Mouse (Mus musculus): ENCODE results near the gene Elob.

Elob gene

DNA sequence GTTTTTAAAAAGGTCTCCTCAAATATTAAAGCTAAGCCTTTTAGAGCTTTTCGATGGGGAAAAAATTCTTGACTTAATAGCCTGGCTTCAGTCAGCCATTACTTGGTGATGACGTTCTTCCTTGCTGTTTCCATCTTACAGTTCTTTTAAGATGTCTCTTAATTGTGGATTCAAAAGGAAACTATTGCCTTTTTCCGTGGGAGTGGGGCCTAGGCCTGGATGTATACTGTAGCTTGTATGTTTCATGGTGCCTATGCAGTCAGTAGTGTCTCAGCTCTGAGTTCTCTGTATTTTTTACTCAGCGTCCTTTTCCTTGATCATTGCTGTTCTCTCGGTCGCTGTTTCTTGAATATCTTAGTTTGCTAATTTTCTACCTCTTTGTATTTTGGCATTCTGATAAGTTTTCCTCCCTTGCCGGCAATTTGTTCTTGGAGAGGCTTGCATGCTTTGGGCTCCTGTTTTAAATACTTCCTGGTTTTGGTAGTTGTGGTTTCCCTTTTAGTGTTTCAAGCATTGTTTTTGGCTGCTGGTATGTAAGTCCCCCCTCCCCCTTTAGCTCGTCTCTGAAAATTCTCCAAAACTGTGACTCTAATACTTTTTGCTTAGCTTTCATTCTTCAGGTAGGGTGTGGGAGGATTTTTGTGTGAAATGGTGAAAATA, 24.4 kb downstream of the Elob start:
- POLR2A ChIA-PET = interaction anchor here in 3 of 4 experiments (0.7 to 11.7 kb wide), 26 partner anchors 8 to 226 kb away, joined by 3 to 622 read pairs (median 10); partner anchors contain the start of genes Elob (in 3 of the 3), Flywch2 (in 2 of the 3), Srrm2 (in 2 of the 3) and Flywch1 (in 1 of the 3)
- CTCF ChIA-PET = interaction anchor here in 1 of 4 experiments (0.7 to 1.5 kb wide), 2 partner anchors 25 to 30 kb away, joined by 3 to 4 read pairs; partner anchors contain the start of gene Elob

GRCm38 (mm10) chr17:23803366-23804041, 25.4 kb downstream of the Elob start:
- ChIA-PET POLR2A (interaction anchor here (0.6 to 11.7 kb wide), 87 partner anchors 7 to 937 kb away, joined by 3 to 622 read pairs (median 5); partner anchors contain the start of genes Elob (in 4 of the 4), Flywch1 (in 3 of the 4), Flywch2 (in 3 of the 4) and Prss32 (in 3 of the 4)), CTCF (interaction anchor here in 2 of 4 experiments (0.6 to 1.8 kb wide), 10 partner anchors 16 to 231 kb away, joined by 3 to 13 read pairs (median 4); partner anchors contain the start of genes Prss32 (in 2 of the 2), Prss41 (in 2 of the 2) and Elob (in 1 of the 2))

DNA sequence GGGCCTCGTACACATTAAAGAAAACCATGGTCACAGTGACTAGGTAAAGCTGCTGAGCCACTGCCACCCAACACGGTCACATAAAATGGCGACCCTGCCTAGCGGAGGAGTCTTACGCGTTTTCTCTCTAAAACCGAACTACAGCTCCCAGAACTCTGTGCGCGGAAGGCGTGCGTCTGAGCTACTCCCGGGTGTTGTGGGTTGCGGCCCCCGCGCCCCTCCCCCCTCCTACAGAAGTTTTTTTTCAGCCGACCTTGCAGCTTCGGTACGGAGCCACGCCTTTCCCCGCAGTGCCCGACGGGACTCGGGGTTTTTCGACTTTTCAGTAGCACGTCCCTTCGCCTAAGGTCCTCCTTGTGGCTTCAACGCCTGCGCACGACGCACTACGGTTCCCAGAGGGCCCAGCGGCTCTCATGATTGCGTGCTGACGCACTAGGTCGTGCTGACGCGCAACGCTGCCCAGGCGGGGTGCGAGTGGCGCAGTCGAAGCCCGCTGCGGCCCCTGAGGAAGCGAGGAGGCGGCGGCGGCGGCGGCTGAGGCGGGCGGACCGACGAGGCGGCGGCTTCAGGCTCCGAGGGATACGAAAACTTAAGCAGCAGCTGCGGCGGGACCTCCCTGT, 26.1 kb downstream of the Elob start:
- ChIA-PET POLR2A (interaction anchor here (0.6 to 11.7 kb wide), 104 partner anchors 8 to 1282 kb away, joined by 3 to 622 read pairs (median 4); partner anchors contain the start of genes Elob (in 4 of the 4), Flywch1 (in 3 of the 4), Flywch2 (in 3 of the 4) and Prss32 (in 3 of the 4)), CTCF (interaction anchor here in 2 of 4 experiments (0.6 to 1.8 kb wide), 10 partner anchors 15 to 244 kb away, joined by 3 to 13 read pairs (median 4); partner anchors contain the start of genes Prss32 (in 2 of the 2), Prss41 (in 2 of the 2) and Elob (in 1 of the 2))

DNA sequence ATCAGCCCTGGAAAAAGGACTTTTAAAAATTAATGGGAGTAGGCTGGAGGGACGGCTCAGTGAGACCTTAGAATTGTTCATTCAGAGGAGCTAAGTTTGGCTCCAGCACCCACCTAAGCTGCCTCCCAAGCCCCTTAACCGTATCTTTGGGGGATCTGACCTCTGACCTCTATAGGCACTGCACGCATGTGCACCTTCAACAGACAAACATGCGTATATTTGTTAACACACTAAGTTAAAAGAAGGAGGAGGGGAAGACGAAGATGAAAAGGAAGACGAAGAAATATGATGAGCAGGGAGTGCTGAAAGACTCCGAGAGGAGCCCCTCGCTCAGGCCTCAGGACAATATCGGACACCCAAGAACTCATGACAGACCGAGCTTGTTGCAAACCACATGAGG, 27.3 kb downstream of the Elob start:
- ChIA-PET CTCF (interaction anchor here in 3 of 4 experiments (0.5 to 1.8 kb wide), 7 partner anchors 11 to 42 kb away, joined by 3 to 13 read pairs (median 6); partner anchors contain the start of genes Elob (in 1 of the 3), Prss32 (in 1 of the 3), Prss41 (in 1 of the 3) and Srrm2 (in 1 of the 3)), POLR2A (interaction anchor here in 3 of 4 experiments (0.6 to 11.7 kb wide), 24 partner anchors 12 to 727 kb away, joined by 3 to 622 read pairs (median 8); partner anchors contain the start of genes Elob (in 2 of the 3), Flywch2 (in 2 of the 3), Srrm2 (in 2 of the 3) and Zscan10 (in 2 of the 3))

DNA sequence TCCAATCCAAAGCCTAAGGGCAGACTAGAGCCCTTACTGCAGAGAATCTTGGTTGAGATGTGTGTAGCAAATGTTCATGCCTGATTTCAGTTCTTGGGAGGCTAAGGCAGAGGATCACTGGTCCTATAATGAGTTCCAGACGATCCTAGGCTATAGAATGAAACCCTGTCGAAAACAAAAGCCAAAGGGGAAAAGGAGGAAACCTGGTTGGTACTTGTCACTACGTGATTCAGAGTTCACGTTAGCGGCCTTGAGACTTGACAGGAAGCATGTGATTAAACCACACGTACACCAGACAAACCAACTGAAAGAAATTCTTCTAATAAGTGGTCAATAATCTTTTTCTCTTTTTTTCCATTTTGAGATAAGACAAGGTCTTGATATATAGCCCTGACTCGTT, 31.6 kb downstream of the Elob start:
- POLR2A ChIA-PET = no interaction called here
- CTCF ChIA-PET = no interaction called here

GRCm38 (mm10) chr17:23795323-23795722, 33.6 kb downstream of the Elob start:
- POLR2A ChIA-PET = interaction anchor here in 3 of 4 experiments (0.6 to 2.5 kb wide), 9 partner anchors 9 to 248 kb away, joined by 3 to 18 read pairs (median 4); partner anchors contain the start of gene Flywch2 (in 1 of the 3)
- CTCF ChIA-PET = no interaction called here

DNA sequence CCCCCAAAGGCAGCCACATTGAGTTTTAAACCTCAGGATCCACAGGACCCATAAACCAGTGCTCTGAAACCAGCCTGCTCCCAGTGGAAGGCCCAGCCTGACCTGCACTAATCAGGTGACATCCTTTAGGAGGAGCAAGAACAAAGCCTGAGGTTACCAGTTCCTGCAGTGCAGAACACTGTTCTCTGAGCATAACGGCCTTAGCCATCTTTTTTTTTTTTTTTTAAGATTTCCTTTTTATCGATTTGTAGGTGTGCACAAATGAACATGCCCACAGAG, 37.9 kb downstream of the Elob start:
- ChIA-PET CTCF (interaction anchor here in 2 of 4 experiments (0.7 to 1.7 kb wide), 2 partner anchors 44 to 53 kb away, joined by 5 to 11 read pairs; partner anchors contain the start of genes Prss32 (in 1 of the 2) and Prss41 (in 1 of the 2)), POLR2A (interaction anchor here in 3 of 4 experiments (0.6 to 8.9 kb wide), 19 partner anchors 8 to 190 kb away, joined by 3 to 219 read pairs (median 5); partner anchors contain the start of genes Elob (in 2 of the 3), Paqr4 (in 2 of the 3), Prss32 (in 1 of the 3) and Zscan10 (in 1 of the 3))

DNA sequence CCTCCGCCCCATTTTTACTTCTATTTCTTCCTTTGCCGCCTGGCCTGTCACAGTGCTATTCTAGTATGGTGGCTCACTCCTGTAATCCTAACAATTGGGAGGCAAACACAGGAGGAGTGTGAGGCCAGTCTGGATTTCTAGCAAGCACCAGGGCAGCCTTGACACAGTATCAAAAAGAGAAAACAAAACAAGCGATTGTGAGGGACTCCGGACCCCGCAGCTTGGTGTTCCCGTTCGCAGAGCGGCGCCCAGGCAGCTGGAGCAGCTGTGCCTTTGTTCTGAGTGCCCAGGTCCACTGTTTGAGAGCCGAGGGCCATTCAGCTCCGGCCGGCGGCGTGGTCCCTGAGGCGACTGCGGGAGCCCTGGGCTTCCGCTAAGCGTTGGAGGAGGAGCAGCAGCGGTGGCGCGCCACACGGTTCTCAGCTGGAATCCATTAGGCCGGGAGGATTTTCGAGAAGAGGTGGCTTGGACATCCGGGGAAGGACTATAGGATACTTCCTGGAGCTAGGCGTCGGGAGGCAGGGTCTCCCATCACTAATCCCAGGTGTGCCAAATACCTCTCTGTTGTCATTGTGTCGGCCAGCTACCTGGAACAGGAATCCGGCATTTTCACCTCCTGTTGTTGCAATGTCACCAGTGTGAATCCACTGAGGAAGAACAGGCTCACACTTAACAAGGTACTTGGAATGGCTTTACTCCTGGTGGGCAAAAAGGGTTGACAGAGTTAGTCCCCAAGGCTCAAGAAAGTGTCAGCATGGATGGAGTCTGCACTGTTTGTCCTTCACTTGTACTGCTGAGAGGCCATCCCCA, 38.5 kb downstream of the Elob start, which contains the start of gene Srrm2:
Gene Srrm2 (plus strand): TSS at position 264 of the 810 bp plus-strand sequence.
- POLR2A ChIA-PET = interaction anchor here (0.6 to 8.9 kb wide), 22 partner anchors 8 to 52 kb away, joined by 3 to 219 read pairs (median 4); partner anchors contain the start of genes Elob (in 2 of the 4), Paqr4 (in 1 of the 4) and Prss32 (in 1 of the 4)

GRCm38 (mm10) chr17:23789749-23790268, 39.1 kb downstream of the Elob start:
- ChIA-PET POLR2A (interaction anchor here in 3 of 4 experiments (1.0 to 8.9 kb wide), 16 partner anchors 9 to 53 kb away, joined by 3 to 219 read pairs (median 4); partner anchors contain the start of gene Elob (in 1 of the 3)), CTCF (interaction anchor here in 3 of 4 experiments (1.0 to 1.7 kb wide), 4 partner anchors 11 to 54 kb away, joined by 3 to 5 read pairs (median 3); partner anchors contain the start of genes Prss32 (in 1 of the 3) and Prss41 (in 1 of the 3))

More for the DNA sequence above, 38.5 kb downstream of the Elob start, which contains the start of gene Srrm2:
- CTCF ChIA-PET = interaction anchor here in 3 of 4 experiments (1.0 to 1.7 kb wide), 4 partner anchors 11 to 53 kb away, joined by 3 to 5 read pairs (median 3); partner anchors contain the start of genes Prss32 (in 1 of the 3) and Prss41 (in 1 of the 3)

DNA sequence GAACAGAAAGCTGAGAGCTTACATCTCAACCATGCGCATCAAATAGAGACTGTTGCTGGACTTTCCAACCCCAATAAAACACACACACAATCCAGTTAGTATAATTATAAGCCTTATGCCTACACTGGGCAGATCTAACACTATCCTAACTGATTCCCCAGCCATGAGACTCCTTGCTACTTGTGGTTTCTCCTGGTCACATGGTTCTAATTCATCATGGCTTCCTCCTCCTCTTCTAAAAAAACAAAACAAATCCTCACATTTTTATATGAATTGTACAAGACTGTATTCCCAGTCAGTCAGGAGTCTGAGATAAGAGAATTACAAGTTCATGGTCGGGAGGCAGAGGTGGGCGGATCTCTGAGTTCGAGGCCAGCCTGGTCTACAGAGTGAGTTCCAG, 40.0 kb downstream of the Elob start:
- ChIA-PET POLR2A (interaction anchor here in 3 of 4 experiments (0.5 to 8.9 kb wide), 18 partner anchors 11 to 190 kb away, joined by 3 to 219 read pairs (median 6); partner anchors contain the start of genes Elob (in 1 of the 3), Zfp13 (in 1 of the 3) and Zscan10 (in 1 of the 3)), CTCF (interaction anchor here in 2 of 4 experiments (0.9 to 1.7 kb wide), 2 partner anchors 33 to 89 kb away, joined by 4 to 5 read pairs; no protein-coding TSS in a partner anchor)

DNA sequence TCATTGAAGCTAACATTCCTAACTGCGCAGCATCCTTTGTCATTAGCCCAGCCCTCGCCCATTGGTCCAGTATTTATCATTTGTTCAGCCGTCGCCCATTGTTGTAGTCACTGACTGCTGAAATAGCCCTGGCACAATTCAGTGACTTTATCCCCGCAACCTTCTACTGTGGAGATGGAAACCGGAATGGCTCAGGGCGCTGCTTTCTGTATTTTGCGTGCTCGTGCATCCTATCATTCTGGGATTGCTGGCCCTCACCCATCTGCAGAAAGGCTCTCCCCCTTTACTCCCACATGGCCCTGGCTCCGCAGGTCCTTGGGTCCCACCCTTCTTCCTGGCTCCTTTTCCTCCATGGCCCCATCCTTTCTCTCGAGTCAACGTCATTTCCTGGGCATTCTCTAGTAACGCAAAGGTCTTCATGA, 42.4 kb downstream of the Elob start:
- POLR2A ChIA-PET = interaction anchor here in 3 of 4 experiments (0.6 to 8.9 kb wide), 13 partner anchors 9 to 192 kb away, joined by 3 to 219 read pairs (median 5); partner anchors contain the start of gene Flywch1 (in 1 of the 3)
- CTCF ChIA-PET = interaction anchor here in 2 of 4 experiments (0.6 to 3.3 kb wide), 4 partner anchors 57 to 183 kb away, joined by 3 to 16 read pairs (median 4); partner anchors contain the start of genes Prss32 (in 2 of the 2) and Prss41 (in 2 of the 2)

GRCm38 (mm10) chr17:23785561-23786471, 43.1 kb downstream of the Elob start, which contains the start of gene Flywch2:
Gene Flywch2, minus strand, starts transcription at chr17:23786081.
- ChIA-PET CTCF (interaction anchor here in 2 of 4 experiments (0.6 to 3.3 kb wide), 4 partner anchors 58 to 183 kb away, joined by 3 to 16 read pairs (median 4); partner anchors contain the start of genes Prss32 (in 2 of the 2) and Prss41 (in 2 of the 2)), POLR2A (interaction anchor here in 3 of 4 experiments (0.6 to 16.9 kb wide), 17 partner anchors 10 to 192 kb away, joined by 3 to 219 read pairs (median 5); partner anchors contain the start of gene Flywch1 (in 1 of the 3))

DNA sequence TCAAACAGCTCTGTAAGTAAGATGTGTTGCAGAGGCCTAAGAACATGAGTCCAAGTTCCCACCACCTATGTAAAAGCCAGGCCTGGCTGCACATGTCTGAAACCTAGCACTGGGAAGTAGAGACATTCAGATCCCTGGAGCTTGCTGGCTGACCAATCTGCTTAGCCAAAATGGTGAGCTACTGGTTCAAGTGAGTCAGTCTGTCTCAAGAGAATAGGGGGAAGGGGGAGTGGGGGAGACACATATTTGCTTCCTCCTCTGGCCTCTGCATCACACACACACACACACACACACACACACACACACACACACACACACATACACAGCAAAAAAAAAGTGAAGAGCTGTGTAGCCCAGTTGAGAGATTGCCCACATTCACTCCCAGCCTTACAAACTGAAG, 45.6 kb downstream of the Elob start:
- CTCF ChIA-PET = interaction anchor here in 3 of 4 experiments (0.6 to 0.9 kb wide), 5 partner anchors 10 to 61 kb away, joined by 3 to 5 read pairs (median 3); partner anchors contain the start of genes Prss32 (in 2 of the 3), Prss41 (in 2 of the 3) and Prss33 (in 1 of the 3)
- POLR2A ChIA-PET = interaction anchor here in 2 of 4 experiments (0.6 to 16.9 kb wide), 8 partner anchors 8 to 51 kb away, joined by 3 to 205 read pairs (median 4); no protein-coding TSS in a partner anchor

DNA sequence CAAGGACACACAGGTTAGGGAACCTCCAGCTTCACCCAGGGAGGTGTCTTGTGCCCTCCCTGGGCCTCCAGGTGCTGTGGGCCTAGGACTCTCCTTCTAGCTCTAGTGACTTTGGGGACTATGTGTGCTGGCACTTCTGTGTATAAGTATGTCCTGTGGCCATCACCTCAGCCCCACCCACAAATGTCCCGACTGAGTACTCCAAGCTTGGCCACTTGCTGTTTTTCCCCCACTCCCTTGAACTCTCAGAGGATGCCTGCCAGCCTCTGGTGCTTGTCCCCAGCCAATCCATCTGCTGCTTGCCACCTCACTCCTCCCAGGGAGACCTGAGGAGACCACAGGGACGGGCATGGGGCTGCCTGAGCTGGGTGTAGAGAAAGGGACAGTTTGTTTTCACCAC, 50.5 kb downstream of the Elob start:
- CTCF ChIA-PET = interaction anchor here in 3 of 4 experiments (0.5 to 1.1 kb wide), 6 partner anchors 18 to 174 kb away, joined by 3 to 8 read pairs (median 3); partner anchors contain the start of genes Prss32 (in 1 of the 3) and Prss41 (in 1 of the 3)
- POLR2A ChIA-PET = interaction anchor here (0.6 to 16.9 kb wide), 15 partner anchors 9 to 305 kb away, joined by 3 to 205 read pairs (median 4); partner anchors contain the start of genes Srrm2 (in 2 of the 4), Prss32 (in 1 of the 4) and Prss41 (in 1 of the 4)

Measured in embryonic stem cell, embryonic (primary cell).